Mouse (Mus musculus) urinary bladder, postnatal 36 days (tissue): Measurements from ENCODE around the gene Adra2c.

Experiments
- DNase-seq, 2 experiments: peaks; one replicate each; pipeline ENCODE4 v3.0.0; 2022; ENCODE audit warnings: low spot score in 2 of 2, mixed read lengths in 1 of 2

Adra2c gene

DNA sequence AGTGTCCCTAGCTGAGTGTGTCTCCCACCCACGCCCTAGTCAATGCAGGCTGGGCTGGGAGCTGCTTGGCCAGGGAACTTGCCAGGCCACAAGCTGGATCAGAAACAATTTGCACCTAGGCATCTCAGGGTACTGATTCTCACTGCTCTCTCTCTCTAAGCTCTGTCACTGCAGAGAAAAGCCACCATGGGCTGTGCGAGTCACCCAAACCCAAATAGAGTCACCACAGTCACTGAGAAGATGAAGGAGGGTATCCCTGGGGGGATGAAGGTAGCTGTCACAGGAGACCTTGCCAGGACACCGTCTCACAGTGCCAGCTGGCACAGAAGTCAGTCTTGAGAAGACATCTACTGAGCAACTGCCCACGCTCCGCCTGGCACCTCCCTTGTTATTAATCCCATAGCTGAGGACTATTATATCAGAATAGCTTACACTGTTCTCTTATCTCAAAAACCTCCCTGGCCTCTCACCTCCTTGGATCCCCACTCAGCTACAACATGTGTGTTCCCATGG is 33.7 kb downstream of the Adra2c start:
- no peak for DNase-seq

DNA sequence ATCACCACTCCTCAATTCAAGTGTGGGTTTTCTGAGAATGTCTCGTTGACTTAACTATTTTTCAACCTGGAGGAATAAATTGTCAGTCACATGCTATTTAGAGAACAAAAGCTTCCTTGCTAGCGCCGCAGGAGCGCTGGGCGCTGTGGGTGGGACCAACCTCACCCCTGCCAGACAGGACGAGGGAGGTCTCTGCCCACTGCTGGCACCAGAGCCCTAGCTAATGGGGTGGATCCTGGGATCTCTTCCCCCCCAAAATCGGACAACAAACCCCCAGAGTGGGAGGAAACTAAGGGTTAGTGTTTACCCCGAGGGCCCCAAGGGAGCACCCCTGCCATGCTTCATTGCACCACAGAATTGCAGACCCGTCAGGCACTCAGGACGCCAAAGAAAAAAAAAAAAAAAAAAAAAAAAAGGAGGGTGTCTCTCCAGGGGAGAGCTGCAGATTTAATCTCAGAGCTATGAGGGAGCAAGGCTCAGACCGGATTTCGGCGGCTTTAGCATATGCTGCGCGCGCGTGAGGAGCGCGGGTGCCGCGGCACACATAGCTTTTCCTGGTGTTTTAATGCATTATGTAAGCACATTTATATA is 35.2 kb downstream of the Adra2c start:
- DNase-seq, result no peak

DNA sequence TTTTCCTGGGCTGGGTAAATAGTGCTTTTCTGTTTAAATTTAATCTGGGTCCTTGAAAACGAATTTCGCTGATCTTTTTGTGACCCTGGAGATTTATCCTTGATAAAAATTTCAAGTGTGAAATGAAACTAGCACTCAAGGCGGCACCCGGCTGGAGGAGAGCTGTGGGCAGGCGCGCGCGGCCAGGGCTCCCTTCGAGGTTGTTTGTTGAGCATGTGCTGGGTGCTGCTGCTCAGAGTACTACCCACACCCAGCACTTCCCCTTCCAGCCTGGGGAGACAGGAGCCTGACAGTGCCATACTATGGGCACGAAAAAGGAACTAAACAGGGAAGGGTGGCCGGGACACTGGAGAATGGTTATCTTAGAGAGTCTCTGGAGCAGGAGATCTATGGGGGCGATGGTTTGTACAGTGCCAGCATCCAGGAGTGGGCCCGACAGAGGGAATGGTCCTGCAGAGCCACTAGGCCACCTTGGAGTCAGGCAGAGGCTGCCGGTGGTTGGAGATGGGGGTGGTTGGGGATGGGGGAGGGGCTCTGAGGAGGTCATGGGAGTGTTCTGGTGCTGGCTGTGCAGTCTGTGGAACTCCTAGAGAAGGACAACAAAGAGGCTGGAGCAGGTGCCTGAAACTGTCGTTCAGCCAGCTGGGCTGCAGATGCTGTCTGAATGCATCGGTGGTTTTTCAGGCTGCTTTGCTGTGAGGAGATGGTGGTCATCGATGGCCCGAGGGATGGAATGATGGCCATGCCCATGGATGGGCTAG is 35.9 kb downstream of the Adra2c start:
- no peak for DNase-seq

DNA sequence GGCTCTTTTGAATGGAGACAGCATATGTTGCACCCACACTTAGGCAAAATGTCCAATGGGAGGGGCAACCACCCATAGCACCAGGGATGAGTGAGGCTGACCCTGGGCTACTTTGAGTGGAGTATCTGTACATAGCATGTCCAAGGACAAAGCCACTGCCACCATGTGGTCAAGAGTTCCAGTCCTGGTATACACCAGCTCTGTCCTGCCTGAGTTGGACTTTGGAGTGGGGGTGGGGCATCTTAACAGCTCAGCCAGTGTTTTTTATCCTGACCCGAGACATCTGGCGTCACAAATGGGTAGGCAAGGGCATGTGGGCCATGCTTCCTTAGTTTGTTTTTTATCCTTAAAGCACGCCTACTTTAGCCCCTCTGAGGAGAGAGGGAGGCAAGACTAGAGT is 36.5 kb downstream of the Adra2c start:
- DNase-seq, result no peak

DNA sequence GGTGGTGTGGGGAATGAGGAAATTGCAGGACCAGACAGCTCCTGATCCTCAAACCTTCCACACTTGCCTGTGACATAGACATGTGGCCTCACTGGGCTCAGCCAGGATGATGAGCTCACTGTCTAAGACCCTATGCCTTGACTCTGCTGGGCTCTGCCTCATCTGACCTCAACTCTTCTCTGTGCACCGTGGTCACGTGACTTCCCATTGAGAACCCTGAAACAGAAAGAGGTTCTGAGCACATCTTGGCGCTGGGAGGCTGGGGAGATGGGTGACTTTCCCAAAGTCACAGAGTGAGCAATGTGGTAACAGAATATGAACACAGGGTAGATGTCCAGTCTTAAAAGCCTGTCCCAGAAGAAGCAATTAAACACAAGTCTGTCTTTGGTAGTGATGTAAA is 37.1 kb downstream of the Adra2c start:
- DNase-seq, result no peak

DNA sequence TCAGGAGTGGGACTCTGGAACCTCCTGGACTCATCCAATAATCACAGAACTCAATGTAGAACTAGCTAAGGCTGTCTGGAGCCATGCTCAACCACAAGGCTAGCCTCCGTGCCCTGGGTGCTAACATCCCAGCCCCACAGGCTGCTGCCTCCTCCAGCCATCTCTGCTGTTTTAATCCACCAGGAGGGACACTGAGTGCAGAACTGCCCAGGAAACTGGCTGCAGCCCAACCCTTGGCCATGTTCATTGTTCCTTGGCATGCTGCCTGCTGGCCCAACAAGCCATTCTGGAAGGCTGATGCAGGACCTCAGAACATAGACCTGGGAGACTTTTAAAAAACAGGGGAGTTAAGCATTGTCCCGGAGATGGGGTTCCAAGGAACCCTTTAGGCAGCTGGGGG is 42.5 kb downstream of the Adra2c start:
- peak; percentile 59 to 74 for DNase-seq

DNA sequence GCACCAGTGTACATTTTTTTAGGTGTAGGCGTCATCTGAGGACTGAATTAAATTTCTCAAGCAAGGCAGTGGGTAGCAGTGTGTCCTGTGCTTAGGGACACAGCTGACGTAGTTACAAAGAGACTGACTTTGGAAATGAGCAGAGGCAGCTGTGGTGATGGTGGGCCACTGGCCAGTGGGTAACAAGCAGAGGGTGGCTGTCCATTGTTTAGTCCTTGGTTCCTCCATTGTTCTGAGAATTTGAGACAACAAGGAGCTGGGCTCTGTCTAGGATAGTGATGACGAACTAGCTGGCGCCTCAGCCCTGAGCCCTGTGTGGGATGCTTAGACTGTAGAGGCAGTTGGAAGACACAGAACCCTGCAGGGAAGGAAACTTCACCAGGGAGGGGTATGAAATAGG is 52.7 kb downstream of the Adra2c start:
- no peak for DNase-seq
